Mouse (Mus musculus): ENCODE data around the gene Ttc41. TPM values are rescaled to one million over a fixed set of nuclear protein-coding genes. Genes with fewer than 3 reads are reported as not detected.

The Ttc41 gene
- polyA plus RNA-seq, 1 experiment from 2014 or later: 0.67 TPM

GRCm38 (mm10) chr10:86705922-86706752 is 526 bp downstream of the Ttc41 start:
- ATAC-seq (peak; percentile 81), DNase-seq (ENCODE audit: low spot score) (peak; percentile 98)
- Histone ChIP-seq H3K4me2 (replicated peaks; ENCODE audit: low read depth, low read length) (peak overlapping the region; percentile 67), H3K27me3 (replicated peaks; ENCODE audit: insufficient read depth, low read length) (no peaks in the 10 kb centered on the region), H3K9me3 (ENCODE audit: low read length) (no peaks in the 10 kb centered on the region), H3K4me3 (ENCODE audit: low read depth, low read length) (peak overlapping the region; percentile 70), H3K9ac (replicated peaks; ENCODE audit: low read depth) (peak overlapping the region; percentile 29), H3K36me3 (ENCODE audit: insufficient read depth, low read length) (peaks cover 6% of the 10 kb centered on the region), H3K4me1 (ENCODE audit: insufficient read depth, low read depth, low read length) (peaks cover 5% of the 10 kb centered on the region; the same call in 1 of the 2 replicates), H3K27ac (ENCODE audit: low read length) (peak overlapping the region; percentile 95)
- no peak for TF ChIP-seq CTCF (IDR thresholded peaks at IDR 0.05)
- peak; percentile 61; the same call in 1 of the 2 replicates for TF ChIP-seq EP300 (IDR thresholded peaks at IDR 0.05)
- 2% methylated on average over 33 of the region's 33 CpGs for WGBS

- H3K36me3 ChIP-seq (ENCODE audit: insufficient read depth, low read length): no peaks in the 10 kb centered on the region
- H3K4me3 ChIP-seq (ENCODE audit: low read depth, low read length): no peak overlapping the region
- no peaks in the 10 kb centered on the region for H3K27me3 ChIP-seq (replicated peaks; ENCODE audit: insufficient read depth, low read length)
- DNase-seq (ENCODE audit: low spot score) (no peak), ATAC-seq (no peak)
- H3K4me2 ChIP-seq (replicated peaks; ENCODE audit: low read depth, low read length): peak overlapping the region; percentile 67; the same call in 1 of the 2 replicates
- 68% methylated on average over 3 of the region's 3 CpGs for WGBS
- TF ChIP-seq CTCF (IDR thresholded peaks at IDR 0.05): no peak
- no peak for TF ChIP-seq EP300 (IDR thresholded peaks at IDR 0.05)
- H3K9me3 ChIP-seq (ENCODE audit: low read length): no peaks in the 10 kb centered on the region
- peaks cover 5% of the 10 kb centered on the region; the same call in 1 of the 2 replicates for H3K4me1 ChIP-seq (ENCODE audit: insufficient read depth, low read depth, low read length)
- H3K9ac ChIP-seq (replicated peaks; ENCODE audit: low read depth): no peak overlapping the region
- peak overlapping the region; percentile 95; the same call in 1 of the 2 replicates for H3K27ac ChIP-seq (ENCODE audit: low read length)
Measured at GRCm38 (mm10) chr10:86707134-86707533, 1.5 kb downstream of the Ttc41 start.

- Histone ChIP-seq H3K4me3 (ENCODE audit: low read depth, low read length) (no peak overlapping the region), H3K27ac (ENCODE audit: low read length) (no peak overlapping the region), H3K4me2 (replicated peaks; ENCODE audit: low read depth, low read length) (no peak overlapping the region), H3K9me3 (ENCODE audit: low read length) (no peaks in the 10 kb centered on the region), H3K4me1 (ENCODE audit: insufficient read depth, low read depth, low read length) (no peaks in the 10 kb centered on the region), H3K27me3 (replicated peaks; ENCODE audit: insufficient read depth, low read length) (no peaks in the 10 kb centered on the region), H3K9ac (replicated peaks; ENCODE audit: low read depth) (no peak overlapping the region), H3K36me3 (ENCODE audit: insufficient read depth, low read length) (no peaks in the 10 kb centered on the region)
- TF ChIP-seq EP300 (IDR thresholded peaks at IDR 0.05) (no peak), CTCF (IDR thresholded peaks at IDR 0.05) (no peak)
- no peak for ATAC-seq
- 71% methylated on average over 3 of the region's 3 CpGs for WGBS
- no peak for DNase-seq (ENCODE audit: low spot score)
Measured at GRCm38 (mm10) chr10:86712156-86712555, 6.5 kb downstream of the Ttc41 start.

GRCm38 (mm10) chr10:86727548-86727980 is 22.0 kb downstream of the Ttc41 start:
- H3K27me3 ChIP-seq (replicated peaks; ENCODE audit: insufficient read depth, low read length): no peaks in the 10 kb centered on the region
- ATAC-seq: peak; percentile 87
- peak overlapping the region; percentile 20; the same call in 1 of the 2 replicates for H3K4me3 ChIP-seq (ENCODE audit: low read depth, low read length)
- H3K36me3 ChIP-seq (ENCODE audit: insufficient read depth, low read length): no peaks in the 10 kb centered on the region
- no peak overlapping the region for H3K9ac ChIP-seq (replicated peaks; ENCODE audit: low read depth)
- H3K4me2 ChIP-seq (replicated peaks; ENCODE audit: low read depth, low read length): peak overlapping the region; percentile 61
- TF ChIP-seq CTCF (IDR thresholded peaks at IDR 0.05): no peak
- no peak for TF ChIP-seq EP300 (IDR thresholded peaks at IDR 0.05)
- peak overlapping the region; percentile 57 for H3K27ac ChIP-seq (ENCODE audit: low read length)
- DNase-seq (ENCODE audit: low spot score): peak; percentile 85
- H3K9me3 ChIP-seq (ENCODE audit: low read length): no peaks in the 10 kb centered on the region
- H3K4me1 ChIP-seq (ENCODE audit: insufficient read depth, low read depth, low read length): peaks cover 8% of the 10 kb centered on the region; the same call in 1 of the 2 replicates
- under 1% methylated on average over 12 of the region's 12 CpGs for WGBS

- TF ChIP-seq CTCF (IDR thresholded peaks at IDR 0.05) (no peak), EP300 (IDR thresholded peaks at IDR 0.05) (no peak)
- no peak overlapping the region for H3K9ac ChIP-seq (replicated peaks; ENCODE audit: low read depth)
- DNase-seq (ENCODE audit: low spot score) (no peak), ATAC-seq (no peak)
- 67% methylated on average over 3 of the region's 3 CpGs for WGBS
- no peaks in the 10 kb centered on the region for H3K27me3 ChIP-seq (replicated peaks; ENCODE audit: insufficient read depth, low read length)
- peak overlapping the region; percentile 61 for H3K4me2 ChIP-seq (replicated peaks; ENCODE audit: low read depth, low read length)
- H3K4me3 ChIP-seq (ENCODE audit: low read depth, low read length): no peak overlapping the region
- H3K9me3 ChIP-seq (ENCODE audit: low read length): no peaks in the 10 kb centered on the region
- peaks cover 8% of the 10 kb centered on the region; the same call in 1 of the 2 replicates for H3K4me1 ChIP-seq (ENCODE audit: insufficient read depth, low read depth, low read length)
- H3K36me3 ChIP-seq (ENCODE audit: insufficient read depth, low read length): no peaks in the 10 kb centered on the region
- H3K27ac ChIP-seq (ENCODE audit: low read length): peak overlapping the region; percentile 57; the same call in 1 of the 2 replicates
Measured at GRCm38 (mm10) chr10:86728176-86728575, 22.6 kb downstream of the Ttc41 start.

GRCm38 (mm10) chr10:86730823-86731499 is 25.4 kb downstream of the Ttc41 start:
- H3K9ac ChIP-seq (replicated peaks; ENCODE audit: low read depth): 0 out of 2 replicates have a peak overlapping the region, but pooled peaks have one; percentile 36
- ATAC-seq (peak; percentile 50), DNase-seq (ENCODE audit: low spot score) (peak; percentile 83)
- H3K9me3 ChIP-seq (ENCODE audit: low read length): no peaks in the 10 kb centered on the region
- no peaks in the 10 kb centered on the region for H3K36me3 ChIP-seq (ENCODE audit: insufficient read depth, low read length)
- 8% methylated on average over 22 of the region's 22 CpGs for WGBS
- peaks cover 8% of the 10 kb centered on the region; the same call in 1 of the 2 replicates for H3K4me1 ChIP-seq (ENCODE audit: insufficient read depth, low read depth, low read length)
- peak; percentile 86 for TF ChIP-seq CTCF (IDR thresholded peaks at IDR 0.05)
- no peak for TF ChIP-seq EP300 (IDR thresholded peaks at IDR 0.05)
- H3K4me3 ChIP-seq (ENCODE audit: low read depth, low read length): peak overlapping the region; percentile 41
- no peak overlapping the region for H3K27ac ChIP-seq (ENCODE audit: low read length)
- no peaks in the 10 kb centered on the region for H3K27me3 ChIP-seq (replicated peaks; ENCODE audit: insufficient read depth, low read length)
- H3K4me2 ChIP-seq (replicated peaks; ENCODE audit: low read depth, low read length): peak overlapping the region; percentile 65

Data from lung, postnatal 0 days (tissue).